Mouse (Mus musculus) olfactory bulb, adult 2 months (tissue): Measurements from ENCODE around the gene Ube2ql1. TPM values are rescaled to one million over a fixed set of nuclear protein-coding genes. Genes with fewer than 3 reads are reported as not detected.
A peak's percentile ranks its signal among the peaks of the same experiment; 100 is the strongest.

Experiments
- H3K27ac ChIP-seq: fragments of 200-500 bp; 2 replicates; pipeline ENCODE4 v1.5.1; 2012; ENCODE audit warnings: low read depth, low read length; ENCODE audit not compliant: insufficient read depth
- H3K4me1 ChIP-seq: fragments of 200-500 bp; 2 replicates; pipeline ENCODE4 v1.6.1; 2012; ENCODE audit warnings: low read length; ENCODE audit not compliant: control insufficient read depth, insufficient read depth
- H3K4me3 ChIP-seq: fragments of 200-500 bp; 2 replicates; pipeline ENCODE4 v1.5.1; 2012; ENCODE audit warnings: mild to moderate bottlenecking, low read depth, low read length, moderate library complexity; ENCODE audit not compliant: insufficient read depth
- CTCF ChIP-seq: fragments of 200-500 bp; IDR thresholded peaks from 2 replicates; pipeline ENCODE4 v1.5.1; 2012; ENCODE audit warnings: low read depth, mild to moderate bottlenecking, low read length, moderate library complexity; ENCODE audit not compliant: insufficient read depth
- POLR2A ChIP-seq: fragments of 200-500 bp; IDR thresholded peaks from 2 replicates; pipeline ENCODE4 v1.6.1; 2012; ENCODE audit warnings: mild to moderate bottlenecking, low read depth, low read length, moderate library complexity; ENCODE audit not compliant: insufficient read depth
- WGBS: fragments of 180-500 bp; shearing (Covaris S2); methylation state at CpG from one replicate; pipeline ENCODE4 v1.1.7; 2018; 5-methylcytosine and 5-hydroxymethylcytosine counted together
- polyA plus RNA-seq: library from polyadenylated mRNA; stranded (reverse); fragments of >200 nt; gene quantifications from 2 replicates; pipeline ENCODE4 v1.2.4, GENCODE M21; 2012; ENCODE audit warnings: low replicate concordance; ENCODE audit not compliant: missing spikeins, insufficient read depth, insufficient read length

Gene Ube2ql1
- polyA plus RNA-seq = not detected in 2 replicates

DNA sequence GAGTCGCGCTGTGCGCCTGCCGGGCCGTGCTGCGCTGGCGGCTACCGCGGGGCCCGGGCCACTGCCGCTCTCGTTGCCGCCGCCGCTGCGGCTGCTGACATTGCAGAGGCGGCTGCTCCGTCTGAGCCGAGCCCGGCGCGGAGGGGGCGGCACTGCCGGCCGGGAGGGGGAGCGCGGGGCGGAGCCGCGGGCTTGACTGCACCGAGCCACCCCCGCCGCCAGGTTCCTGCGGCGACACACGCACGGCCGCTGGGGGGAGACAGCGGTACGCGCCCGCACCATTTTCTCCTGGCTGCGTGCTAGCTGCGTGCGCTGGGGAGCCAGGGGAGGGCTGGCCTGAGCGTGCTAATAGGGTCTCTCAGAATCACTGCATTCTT lies at the start of gene Ube2ql1:
TSS of gene Ube2ql1 (minus strand) at position 131 of the 377 bp plus-strand sequence.
- under 1% methylated on average over 46 of the region's 46 CpGs for WGBS
- peak within 1 kb of the TSS; percentile 94 for H3K4me3 ChIP-seq
- peak within 1 kb of the TSS; percentile 97 for H3K27ac ChIP-seq
- TF ChIP-seq CTCF = peak; percentile 99
- TF ChIP-seq POLR2A = peak; percentile 99
- H3K4me1 ChIP-seq = peaks cover 5% of the 10 kb centered on the region

DNA sequence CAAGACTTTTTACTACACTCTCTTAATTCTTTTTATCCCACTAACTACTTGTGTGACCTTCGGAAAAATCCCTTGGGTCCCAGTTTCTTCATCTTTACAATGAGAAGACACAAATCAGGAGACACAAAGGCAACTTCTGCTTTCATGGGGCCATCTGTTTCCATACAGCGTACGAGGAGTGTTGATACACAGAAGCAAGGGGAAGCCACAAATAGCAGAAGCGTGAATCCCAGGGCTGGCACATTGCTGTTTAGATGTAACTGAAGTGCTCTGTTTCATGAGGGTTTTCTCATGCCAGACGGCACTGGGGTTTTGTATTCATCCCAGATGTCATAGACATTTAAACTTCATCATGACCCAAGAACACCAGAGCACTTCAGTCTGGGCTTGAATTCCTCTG lies 49.0 kb upstream of the Ube2ql1 start:
- 75% methylated on average over 5 of the region's 5 CpGs for WGBS
- no peak overlapping the region for H3K27ac ChIP-seq
- TF ChIP-seq POLR2A = no peak
- no peak for TF ChIP-seq CTCF

DNA sequence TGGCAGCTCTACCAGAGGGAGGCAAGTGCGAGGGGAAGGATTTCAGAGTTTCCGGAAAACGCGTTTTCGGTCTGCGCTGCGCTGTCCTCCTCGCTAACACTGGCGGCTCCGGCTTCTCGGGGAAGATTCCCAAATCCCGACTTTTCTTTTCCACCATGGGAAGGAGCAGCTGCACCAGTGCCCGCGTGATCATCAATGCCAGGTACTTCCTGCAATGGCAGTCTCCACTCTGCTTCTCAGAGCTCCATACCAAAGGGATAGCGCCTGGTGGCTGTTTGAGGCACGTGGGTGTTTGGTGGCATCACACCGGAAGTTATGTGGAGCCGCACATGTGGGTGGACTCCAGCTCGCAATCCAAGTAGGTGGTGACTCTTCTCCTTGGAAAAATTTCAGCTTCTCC lies 38.5 kb upstream of the Ube2ql1 start:
- H3K4me3 ChIP-seq = peak overlapping the region; percentile 11
- TF ChIP-seq CTCF (no peak), POLR2A (no peak)

More for the DNA sequence above, 49.0 kb upstream of the Ube2ql1 start:
- Histone ChIP-seq H3K4me3 (no peak overlapping the region), H3K4me1 (peaks cover 15% of the 10 kb centered on the region)

DNA sequence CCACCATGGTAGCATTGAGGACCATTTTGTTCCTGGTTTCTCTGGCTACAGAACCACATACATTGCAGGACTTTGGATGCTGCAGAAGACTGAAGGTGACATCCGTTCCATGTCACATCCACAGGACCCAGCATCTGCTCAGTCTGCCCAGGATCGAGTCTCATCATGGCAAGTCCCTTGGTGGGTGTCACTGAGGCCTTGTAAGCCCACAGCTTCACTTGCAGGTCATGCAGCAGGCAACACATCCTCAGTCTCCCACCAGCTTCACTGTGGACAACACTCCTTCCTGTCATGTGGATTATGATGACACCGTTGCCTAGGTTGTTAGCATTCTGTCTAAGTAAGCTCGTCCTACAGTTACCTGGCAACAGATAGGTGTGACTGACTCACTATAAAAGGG lies 32.7 kb upstream of the Ube2ql1 start:
- WGBS = 83% methylated on average over 4 of the region's 4 CpGs
- H3K27ac ChIP-seq = no peak overlapping the region
- peaks cover 29% of the 10 kb centered on the region for H3K4me1 ChIP-seq
- no peak for TF ChIP-seq CTCF
- no peak for TF ChIP-seq POLR2A
- H3K4me3 ChIP-seq = no peak overlapping the region

More for the DNA sequence above, 38.5 kb upstream of the Ube2ql1 start:
- WGBS = 64% methylated on average over 19 of the region's 19 CpGs
- Histone ChIP-seq H3K27ac (peak overlapping the region; percentile 15; the same call in 1 of the 2 replicates), H3K4me1 (peaks cover 7% of the 10 kb centered on the region; the same call in 1 of the 2 replicates)

DNA sequence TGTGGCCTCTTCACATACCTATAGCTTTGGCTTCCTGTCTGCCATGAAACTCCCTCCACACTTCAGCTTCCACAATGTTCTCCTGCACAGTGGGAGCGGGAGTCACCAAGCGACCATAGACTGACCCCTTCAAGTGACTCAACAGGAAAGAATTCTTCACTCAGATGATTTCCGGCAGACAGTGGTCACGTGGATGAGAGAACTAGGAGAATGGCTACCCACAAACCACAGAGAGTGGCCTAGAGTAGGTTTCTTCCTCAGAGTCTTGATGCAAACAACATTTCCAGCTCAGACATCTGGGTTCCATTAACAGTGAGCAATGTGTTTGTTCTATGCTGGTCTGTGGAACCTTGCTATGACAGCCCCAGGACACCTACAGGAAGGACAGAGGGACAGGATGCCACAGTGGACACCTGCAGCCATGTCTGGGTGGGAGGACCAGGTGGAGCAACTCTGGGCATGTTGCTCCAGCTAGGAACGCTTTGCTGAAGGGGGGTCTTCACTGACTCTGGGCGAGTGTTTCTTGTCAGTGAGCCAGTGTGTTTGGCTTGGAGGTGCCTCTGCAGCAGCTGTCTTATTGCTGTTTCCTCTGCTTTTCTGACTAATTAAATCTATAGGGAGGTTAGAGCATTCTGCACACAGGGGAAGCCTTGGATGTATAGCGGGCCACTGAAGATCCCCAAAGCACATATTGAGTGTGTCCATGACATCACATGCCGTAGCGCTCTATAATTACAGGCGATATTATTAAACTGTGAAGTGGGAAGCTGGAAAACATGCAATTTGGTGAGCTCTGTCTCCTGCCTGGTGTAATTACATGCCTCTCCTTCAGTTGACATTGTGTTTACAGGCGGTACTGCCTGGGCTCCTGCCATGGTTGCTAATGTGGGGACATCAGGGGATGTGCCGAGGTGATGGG lies 31.1 kb upstream of the Ube2ql1 start:
- Histone ChIP-seq H3K27ac (peak overlapping the region; percentile 90), H3K4me3 (no peak overlapping the region), H3K4me1 (peaks cover 32% of the 10 kb centered on the region)
- WGBS = 43% methylated on average over 12 of the region's 12 CpGs
- TF ChIP-seq POLR2A (no peak), CTCF (no peak)

DNA sequence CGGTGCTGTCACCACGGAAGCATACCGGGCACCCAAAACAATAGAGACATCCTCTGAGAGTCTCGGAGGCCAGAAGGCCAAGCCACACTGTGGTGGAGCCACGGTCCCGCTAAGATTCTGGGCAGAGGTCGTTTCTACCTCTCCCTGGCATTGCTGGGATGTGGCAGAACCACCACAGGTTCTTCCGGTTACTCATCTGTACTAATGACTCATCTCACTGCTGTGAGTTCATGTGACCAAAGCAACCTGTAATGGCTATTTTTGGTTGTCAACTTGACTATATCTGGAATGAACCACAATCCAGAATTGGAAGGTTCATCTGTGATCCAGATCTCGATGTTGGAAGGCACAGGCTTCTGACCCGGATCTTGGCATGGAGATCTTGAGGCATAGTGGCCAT lies 28.5 kb upstream of the Ube2ql1 start:
- Histone ChIP-seq H3K4me3 (no peak overlapping the region), H3K4me1 (peaks cover 38% of the 10 kb centered on the region), H3K27ac (peak overlapping the region; percentile 16; the same call in 1 of the 2 replicates)
- 73% methylated on average over 10 of the region's 10 CpGs for WGBS
- no peak for TF ChIP-seq POLR2A
- no peak for TF ChIP-seq CTCF

DNA sequence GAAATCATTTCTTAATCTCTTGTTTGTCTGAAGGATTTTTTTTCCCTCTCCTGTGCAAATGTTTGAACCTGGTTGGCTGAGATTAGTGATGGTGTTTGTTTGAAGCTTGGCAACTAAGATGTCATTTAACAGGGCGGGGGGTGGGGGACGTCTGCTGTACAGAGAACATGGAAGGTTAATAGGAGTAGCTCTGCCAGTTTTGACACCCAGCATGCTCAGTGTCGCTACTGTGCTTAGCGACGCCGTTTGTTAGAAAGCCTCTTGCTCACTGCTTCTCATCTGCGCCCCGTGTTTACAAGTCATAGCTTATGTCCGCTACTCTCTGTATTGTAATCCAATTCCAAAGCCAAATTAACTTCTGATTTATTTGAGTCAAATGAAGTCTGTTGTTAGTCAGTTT lies 25.0 kb upstream of the Ube2ql1 start:
- no peak overlapping the region for H3K27ac ChIP-seq
- no peak overlapping the region for H3K4me3 ChIP-seq
- peaks cover 31% of the 10 kb centered on the region for H3K4me1 ChIP-seq
- TF ChIP-seq POLR2A = no peak
- TF ChIP-seq CTCF = no peak
- 51% methylated on average over 9 of the region's 9 CpGs for WGBS

DNA sequence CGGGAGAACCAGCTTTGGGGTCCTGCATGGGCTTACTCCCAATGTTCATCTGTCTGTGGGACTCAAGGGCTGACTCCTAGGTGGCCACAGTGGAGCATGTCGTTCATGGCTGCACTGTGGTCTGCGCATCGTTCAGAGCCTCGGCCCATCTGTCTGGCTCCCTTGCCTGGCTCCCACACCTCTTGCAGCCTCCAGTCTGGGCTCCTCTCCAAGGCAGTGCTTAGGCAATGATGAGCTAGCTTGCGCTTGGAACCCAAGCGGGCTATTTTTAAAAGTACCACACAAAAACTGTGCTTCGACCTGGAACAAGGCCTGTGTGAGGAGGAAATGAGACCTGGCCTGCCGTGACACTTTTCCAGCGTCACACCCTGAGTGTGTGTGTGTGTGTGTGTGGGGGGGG lies 21.7 kb upstream of the Ube2ql1 start:
- WGBS = 19% methylated on average over 10 of the region's 10 CpGs
- no peak for TF ChIP-seq CTCF
- TF ChIP-seq POLR2A = no peak
- Histone ChIP-seq H3K4me1 (peaks cover 17% of the 10 kb centered on the region), H3K27ac (peak overlapping the region; percentile 73), H3K4me3 (no peak overlapping the region)

DNA sequence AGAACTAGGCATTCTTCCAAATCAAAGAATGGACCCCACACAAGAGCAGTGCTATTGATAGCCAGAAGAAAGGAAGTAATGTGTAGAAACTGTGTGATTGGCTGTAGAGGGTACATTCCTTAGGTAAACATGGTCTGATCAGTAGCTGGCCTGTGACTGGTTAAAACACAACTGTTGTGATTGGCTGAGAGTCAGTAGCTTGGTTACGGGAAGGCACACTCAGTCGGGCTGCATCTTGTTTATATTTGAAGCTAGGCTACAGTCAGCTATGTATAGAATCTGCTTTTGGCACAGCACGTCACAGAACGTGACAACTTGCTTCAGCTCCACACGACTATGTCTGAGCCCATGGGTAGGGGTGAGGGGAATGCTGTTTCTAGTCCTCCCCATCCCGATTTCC lies 19.3 kb upstream of the Ube2ql1 start:
- Histone ChIP-seq H3K4me1 (peaks cover 9% of the 10 kb centered on the region), H3K4me3 (no peak overlapping the region), H3K27ac (no peak overlapping the region)
- 43% methylated on average over 6 of the region's 6 CpGs for WGBS
- TF ChIP-seq CTCF = no peak
- TF ChIP-seq POLR2A = no peak
